Mouse (Mus musculus) midbrain, embryonic 11.5 days (tissue): ENCODE results near the gene Slc17a5. TPM values are rescaled to one million over a fixed set of nuclear protein-coding genes. Genes with fewer than 3 reads are reported as not detected.

ENCODE experiments used
- ATAC-seq: fragments of 200-750 bp; cut with Nextera tagmentation; 2 replicates; pipeline ENCODE4 v1.8.0; 2017; ENCODE audit warnings: moderate TSS enrichment, moderate library complexity; ENCODE audit not compliant: low FRiP score
- DNase-seq: peaks from one replicate; pipeline ENCODE4 v3.0.0; 2015; ENCODE audit warnings: low spot score; ENCODE audit errors: missing footprints
- H3K27ac ChIP-seq: fragments of 300-500 bp; sonication (generic); 2 replicates; pipeline ENCODE4 v1.5.1; 2014; ENCODE audit warnings: low read depth, low read length
- H3K27me3 ChIP-seq: fragments of 300-500 bp; sonication (generic); 2 replicates; pipeline ENCODE4 v1.6.1; 2014; ENCODE audit warnings: mild to moderate bottlenecking, low read length, moderate library complexity, mixed read lengths; ENCODE audit not compliant: control insufficient read depth, insufficient read depth
- H3K36me3 ChIP-seq: fragments of 300-500 bp; sonication (generic); 2 replicates; pipeline ENCODE4 v1.6.1; 2014; ENCODE audit warnings: mild to moderate bottlenecking, low read length, moderate library complexity, mixed read lengths; ENCODE audit not compliant: control insufficient read depth, insufficient read depth
- H3K4me1 ChIP-seq: fragments of 300-500 bp; sonication (generic); 2 replicates; pipeline ENCODE4 v1.6.1; 2014; ENCODE audit warnings: low read length; ENCODE audit not compliant: control insufficient read depth, insufficient read depth
- H3K4me2 ChIP-seq: fragments of 300-500 bp; sonication (generic); 2 replicates; pipeline ENCODE4 v1.6.1; 2014; ENCODE audit warnings: mild to moderate bottlenecking, moderate library complexity
- H3K4me3 ChIP-seq: fragments of 300-500 bp; sonication (generic); 2 replicates; pipeline ENCODE4 v1.5.1; 2014; ENCODE audit warnings: low read depth, low read length
- H3K9ac ChIP-seq: fragments of 300-500 bp; sonication (generic); 2 replicates; pipeline ENCODE4 v1.6.1; 2014; ENCODE audit warnings: low read length
- H3K9me3 ChIP-seq: fragments of 300-500 bp; sonication (generic); 2 replicates; pipeline ENCODE4 v1.6.1; 2016; ENCODE audit warnings: low read length; ENCODE audit not compliant: control insufficient read depth
- WGBS: fragments of 180-500 bp; shearing (Covaris S2); extraction: QIAGEN DNeasy Blood & Tissue Kit; methylation state at CpG from one replicate; pipeline ENCODE4 v1.1.7; 2014; 5-methylcytosine and 5-hydroxymethylcytosine counted together
- polyA plus RNA-seq: library from polyadenylated mRNA; unstranded; fragments of >200 nt; fragmentation: Nextera tagmentation; extraction: Ambion mirVana; gene quantifications from 2 replicates; pipeline ENCODE4 v1.2.1, GENCODE M21; 2014

Gene Slc17a5
- polyA plus RNA-seq, 1 experiment from 2014 or later = 9.8 TPM

GRCm38 (mm10) chr9:78599927-78600326 lies 12.1 kb upstream of the Slc17a5 start:
- Histone ChIP-seq H3K4me2 (no peak overlapping the region), H3K9me3 (no peaks in the 10 kb centered on the region), H3K4me3 (no peak overlapping the region), H3K9ac (no peak overlapping the region), H3K27ac (no peak overlapping the region), H3K27me3 (no peaks in the 10 kb centered on the region), H3K4me1 (no peaks in the 10 kb centered on the region), H3K36me3 (no peaks in the 10 kb centered on the region)
- WGBS = 88% methylated on average over 5 of the region's 5 CpGs
- DNase-seq (peak; percentile 44), ATAC-seq (no peak)

- peak; percentile 91 for DNase-seq
- WGBS = 9% methylated on average over 5 of the region's 5 CpGs
Measured at GRCm38 (mm10) chr9:78596834-78597233, 9.0 kb upstream of the Slc17a5 start.

GRCm38 (mm10) chr9:78595769-78596555 lies 8.1 kb upstream of the Slc17a5 start:
- Histone ChIP-seq H3K27me3 (no peaks in the 10 kb centered on the region), H3K9ac (no peak overlapping the region), H3K27ac (no peak overlapping the region), H3K36me3 (no peaks in the 10 kb centered on the region), H3K4me1 (no peaks in the 10 kb centered on the region), H3K4me3 (no peak overlapping the region), H3K9me3 (no peaks in the 10 kb centered on the region), H3K4me2 (no peak overlapping the region)
- WGBS = 91% methylated on average over 18 of the region's 18 CpGs
- peak; percentile 60 for DNase-seq
- no peak for ATAC-seq

More at GRCm38 (mm10) chr9:78596834-78597233, 9.0 kb upstream of the Slc17a5 start:
- Histone ChIP-seq H3K4me1 (no peaks in the 10 kb centered on the region), H3K9me3 (no peaks in the 10 kb centered on the region), H3K27me3 (no peaks in the 10 kb centered on the region), H3K36me3 (no peaks in the 10 kb centered on the region), H3K4me3 (no peak overlapping the region), H3K9ac (no peak overlapping the region), H3K4me2 (no peak overlapping the region), H3K27ac (no peak overlapping the region)
- no peak for ATAC-seq

- ATAC-seq (no peak), DNase-seq (peak; percentile 17)
- Histone ChIP-seq H3K4me2 (no peak overlapping the region), H3K4me3 (no peak overlapping the region), H3K9me3 (no peaks in the 10 kb centered on the region), H3K36me3 (no peaks in the 10 kb centered on the region), H3K4me1 (no peaks in the 10 kb centered on the region), H3K27ac (no peak overlapping the region), H3K9ac (no peak overlapping the region), H3K27me3 (no peaks in the 10 kb centered on the region)
- WGBS = 89% methylated on average over 3 of the region's 3 CpGs
Measured at GRCm38 (mm10) chr9:78595257-78595656, 7.4 kb upstream of the Slc17a5 start.

GRCm38 (mm10) chr9:78590471-78590870 lies 2.6 kb upstream of the Slc17a5 start:
- Histone ChIP-seq H3K27me3 (no peaks in the 10 kb centered on the region), H3K4me3 (no peak overlapping the region), H3K4me1 (no peaks in the 10 kb centered on the region; the same call in 1 of the 2 replicates), H3K9ac (no peak overlapping the region), H3K36me3 (no peaks in the 10 kb centered on the region), H3K27ac (no peak overlapping the region), H3K4me2 (no peak overlapping the region), H3K9me3 (no peaks in the 10 kb centered on the region)
- no peak for DNase-seq
- WGBS = 95% methylated on average over 2 of the region's 2 CpGs
- ATAC-seq = no peak

- DNase-seq = peak; percentile 78
- peak; percentile 56 for ATAC-seq
- Histone ChIP-seq H3K4me2 (peak overlapping the region; percentile 66), H3K27ac (no peak overlapping the region), H3K27me3 (no peaks in the 10 kb centered on the region), H3K4me3 (no peak overlapping the region; the same call in 1 of the 2 replicates), H3K4me1 (no peaks in the 10 kb centered on the region; the same call in 1 of the 2 replicates), H3K9me3 (no peaks in the 10 kb centered on the region), H3K36me3 (no peaks in the 10 kb centered on the region), H3K9ac (no peak overlapping the region)
- 85% methylated on average over 10 of the region's 10 CpGs for WGBS
Measured at GRCm38 (mm10) chr9:78588411-78589033, 681 bp upstream of the Slc17a5 start.

GRCm38 (mm10) chr9:78587218-78587883 lies 490 bp downstream of the Slc17a5 start:
- DNase-seq (peak; percentile 95), ATAC-seq (no peak; the same call in 1 of the 2 replicates)
- H3K27me3 ChIP-seq = no peaks in the 10 kb centered on the region
- no peak overlapping the region for H3K27ac ChIP-seq
- no peaks in the 10 kb centered on the region for H3K9me3 ChIP-seq
- peak overlapping the region; percentile 67 for H3K9ac ChIP-seq
- peak overlapping the region; percentile 66 for H3K4me2 ChIP-seq
- H3K4me1 ChIP-seq = no peaks in the 10 kb centered on the region; the same call in 1 of the 2 replicates
- H3K4me3 ChIP-seq = peak overlapping the region; percentile 63
- H3K36me3 ChIP-seq = no peaks in the 10 kb centered on the region
- WGBS = 2% methylated on average over 31 of the region's 31 CpGs

GRCm38 (mm10) chr9:78579644-78580396 lies 8.0 kb downstream of the Slc17a5 start:
- no peak overlapping the region for H3K9ac ChIP-seq
- H3K4me1 ChIP-seq = 0 out of 2 replicates have a peak, but pooled peaks cover 3% of the 10 kb centered on the region
- H3K4me3 ChIP-seq = no peak overlapping the region
- H3K4me2 ChIP-seq = no peak overlapping the region
- DNase-seq (peak; percentile 84), ATAC-seq (peak; percentile 66; the same call in 1 of the 2 replicates)
- no peaks in the 10 kb centered on the region for H3K27me3 ChIP-seq
- H3K27ac ChIP-seq = no peak overlapping the region
- no peaks in the 10 kb centered on the region for H3K9me3 ChIP-seq
- H3K36me3 ChIP-seq = no peaks in the 10 kb centered on the region
- WGBS = 34% methylated on average over 10 of the region's 10 CpGs
